Mouse (Mus musculus): ENCODE results near the gene Mybph.

Mybph gene

GRCm38 (mm10) chr1:134184089-134184488, 9.2 kb upstream of the Mybph start:
- DNase-seq (ENCODE audit: low spot score in 2 of 2) = no peak

GRCm38 (mm10) chr1:134188217-134188616, 5.0 kb upstream of the Mybph start:
- no peak for DNase-seq (ENCODE audit: low spot score in 2 of 2)

GRCm38 (mm10) chr1:134188989-134189729, 4.1 kb upstream of the Mybph start:
- DNase-seq (ENCODE audit: low spot score in 2 of 2) = no peak

GRCm38 (mm10) chr1:134191192-134191591, 2.1 kb upstream of the Mybph start:
- DNase-seq (ENCODE audit: low spot score in 2 of 2) = no peak

GRCm38 (mm10) chr1:134192024-134192423, 1.2 kb upstream of the Mybph start:
- DNase-seq (ENCODE audit: low spot score in 2 of 2) = no peak

GRCm38 (mm10) chr1:134193674-134194197, 488 bp downstream of the Mybph start:
- no peak for DNase-seq (ENCODE audit: low spot score in 2 of 2)

GRCm38 (mm10) chr1:134194298-134195022, 1.2 kb downstream of the Mybph start:
- no peak for DNase-seq (ENCODE audit: low spot score in 2 of 2)

GRCm38 (mm10) chr1:134195117-134195516, 1.9 kb downstream of the Mybph start:
- DNase-seq (ENCODE audit: low spot score in 2 of 2) = no peak

GRCm38 (mm10) chr1:134195571-134195970, 2.3 kb downstream of the Mybph start:
- DNase-seq (ENCODE audit: low spot score in 2 of 2) = no peak

- no peak for DNase-seq (ENCODE audit: low spot score in 2 of 2)
These were observed 2.7 kb downstream of the Mybph start for GRCm38 (mm10) chr1:134195979-134196378.

- DNase-seq (ENCODE audit: low spot score in 2 of 2) = peak in 1 of 2 experiments; percentile 50
These were observed 3.1 kb downstream of the Mybph start for GRCm38 (mm10) chr1:134196386-134196785.

GRCm38 (mm10) chr1:134197325-134197982, 4.2 kb downstream of the Mybph start:
- no peak for DNase-seq (ENCODE audit: low spot score in 2 of 2)

GRCm38 (mm10) chr1:134198197-134198995, 5.1 kb downstream of the Mybph start:
- no peak for DNase-seq (ENCODE audit: low spot score in 2 of 2)

- DNase-seq (ENCODE audit: low spot score in 2 of 2) = no peak
These were observed 7.2 kb downstream of the Mybph start for GRCm38 (mm10) chr1:134200481-134200880.

GRCm38 (mm10) chr1:134200998-134201686, 7.9 kb downstream of the Mybph start:
- no peak for DNase-seq (ENCODE audit: low spot score in 2 of 2)

- peak in 1 of 2 experiments; percentile 53 for DNase-seq (ENCODE audit: low spot score in 2 of 2)
These were observed 8.6 kb downstream of the Mybph start for GRCm38 (mm10) chr1:134201751-134202420.

- no peak for DNase-seq (ENCODE audit: low spot score in 2 of 2)
These were observed 11.0 kb downstream of the Mybph start for GRCm38 (mm10) chr1:134204230-134204629.

- DNase-seq (ENCODE audit: low spot score in 2 of 2) = peak in 1 of 2 experiments; percentile 38
These were observed 12.2 kb downstream of the Mybph start for GRCm38 (mm10) chr1:134205296-134206018.

GRCm38 (mm10) chr1:134206085-134206484, 12.8 kb downstream of the Mybph start:
- no peak for DNase-seq (ENCODE audit: low spot score in 2 of 2)
